Mouse (Mus musculus) liver, adult 2 months (tissue): ENCODE results near the gene Trpm8. TPM values are rescaled to one million over a fixed set of nuclear protein-coding genes. Genes with fewer than 3 reads are reported as not detected.

Experiments
- DNase-seq: peaks from one replicate; pipeline ENCODE4 v3.0.0-alpha.2; 2011; ENCODE audit warnings: low read depth, low spot score; ENCODE audit errors: extremely low read depth
- H3K27ac ChIP-seq: fragments of 200-500 bp; replicated peaks from 2 replicates; pipeline ENCODE4 v1.5.1; 2012; ENCODE audit warnings: low read depth, mild to moderate bottlenecking, control low read depth, inconsistent platforms, low read length; ENCODE audit not compliant: insufficient read depth
- H3K27me3 ChIP-seq: fragments of 200-500 bp; 2 replicates; pipeline ENCODE4 v1.6.1; 2012; ENCODE audit warnings: mild to moderate bottlenecking, moderate library complexity, low read length, inconsistent platforms; ENCODE audit not compliant: control insufficient read depth, insufficient read depth
- H3K36me3 ChIP-seq: fragments of 200-500 bp; 2 replicates; pipeline ENCODE4 v1.6.1; 2012; ENCODE audit warnings: low read length, inconsistent platforms; ENCODE audit not compliant: control insufficient read depth, insufficient read depth
- H3K4me1 ChIP-seq: fragments of 200-500 bp; 2 replicates; pipeline ENCODE4 v1.6.1; 2011; ENCODE audit warnings: low read length; ENCODE audit not compliant: control insufficient read depth, insufficient read depth
- H3K4me3 ChIP-seq: fragments of 200-500 bp; 2 replicates; pipeline ENCODE4 v1.5.1; 2011; ENCODE audit warnings: low read depth, mild to moderate bottlenecking, control low read depth, low read length, moderate library complexity; ENCODE audit not compliant: insufficient read depth
- H3K79me2 ChIP-seq: fragments of 200-500 bp; 2 replicates; pipeline ENCODE4 v1.6.1; 2012; ENCODE audit warnings: inconsistent platforms, mild to moderate bottlenecking, low read length, moderate library complexity; ENCODE audit not compliant: control insufficient read depth, insufficient read depth
- H3K9ac ChIP-seq: fragments of 200-500 bp; 2 replicates; pipeline ENCODE4 v1.6.1; 2012; ENCODE audit warnings: low read depth, mild to moderate bottlenecking, control low read depth, inconsistent platforms, low read length
- CTCF ChIP-seq: fragments of 200-500 bp; IDR thresholded peaks from 2 replicates; pipeline ENCODE4 v1.5.1; 2011; ENCODE audit warnings: low read depth, low read length, control low read depth
- POLR2A ChIP-seq: fragments of 200-500 bp; IDR thresholded peaks from 2 replicates; pipeline ENCODE4 v1.6.1; 2011; ENCODE audit warnings: low read length, control low read depth; ENCODE audit not compliant: insufficient read depth; ENCODE audit errors: extremely low read depth
- WGBS: fragments of 180-500 bp; shearing (Covaris S2); methylation state at CpG from one replicate; pipeline ENCODE4 v1.1.7; 2018; 5-methylcytosine and 5-hydroxymethylcytosine counted together
- polyA plus RNA-seq: library from polyadenylated mRNA; depleted of rRNA; stranded (reverse); fragments of >200 nt; gene quantifications from 2 replicates; pipeline ENCODE4 v1.2.3, GENCODE M21; 2012
- total RNA-seq: library from RNA; depleted of rRNA; stranded (reverse); fragments of >200 nt; gene quantifications from 2 replicates; pipeline ENCODE4 v1.2.3, GENCODE M21; 2014

Trpm8 gene
- total and polyA plus RNA-seq, 2 experiments, result under 0.01 to 0.01 TPM

DNA sequence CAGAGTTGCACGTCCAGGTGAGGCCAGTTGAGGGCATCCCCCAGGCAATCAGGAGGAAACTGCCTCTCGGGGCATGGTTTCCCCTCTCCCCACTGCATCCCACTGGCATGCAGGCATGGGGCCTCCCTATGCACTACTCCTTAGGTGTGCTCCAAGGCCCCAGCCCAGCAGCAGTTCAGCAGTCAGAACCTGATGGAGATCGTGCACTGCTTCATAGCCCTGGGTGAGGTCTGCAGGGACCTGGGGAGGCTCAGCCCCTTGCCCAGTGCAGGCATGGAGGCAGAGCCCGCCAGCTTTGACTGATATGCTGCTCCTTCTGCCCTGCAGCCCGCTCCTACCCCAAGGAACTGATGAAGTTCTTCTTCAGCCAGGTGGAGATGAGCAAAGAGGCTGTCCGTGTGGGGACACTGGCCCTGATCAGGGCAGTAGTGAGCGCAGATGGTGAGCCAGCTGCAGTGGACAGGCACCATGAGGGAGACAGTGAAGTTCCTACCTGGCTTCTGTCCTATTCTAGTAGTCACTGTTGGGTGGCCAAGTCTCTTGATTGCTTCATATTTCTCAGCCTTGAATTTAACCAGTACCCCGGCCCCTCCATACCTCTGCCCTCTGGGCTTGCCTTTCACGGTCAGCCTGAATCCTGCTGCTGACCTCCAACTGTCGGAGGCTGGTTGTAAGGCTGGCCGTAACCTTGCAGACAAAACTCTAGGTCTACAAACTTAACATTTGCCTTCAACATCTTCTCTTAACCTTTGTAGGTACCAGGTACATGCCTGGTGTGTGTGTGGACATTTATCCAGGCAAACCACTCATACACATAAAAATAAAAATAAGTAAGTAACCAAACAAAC is 42.2 kb upstream of the Trpm8 start:
- H3K36me3 ChIP-seq, result no peaks in the 10 kb centered on the region
- H3K9ac ChIP-seq, result no peak overlapping the region
- 66% methylated on average over 11 of the region's 11 CpGs for WGBS
- no peak for TF ChIP-seq POLR2A
- TF ChIP-seq CTCF, result no peak
- no peak for DNase-seq
- H3K4me1 ChIP-seq, result no peaks in the 10 kb centered on the region
- no peak overlapping the region for H3K27ac ChIP-seq
- H3K27me3 ChIP-seq, result no peaks in the 10 kb centered on the region
- no peaks in the 10 kb centered on the region for H3K79me2 ChIP-seq
- no peak overlapping the region for H3K4me3 ChIP-seq

DNA sequence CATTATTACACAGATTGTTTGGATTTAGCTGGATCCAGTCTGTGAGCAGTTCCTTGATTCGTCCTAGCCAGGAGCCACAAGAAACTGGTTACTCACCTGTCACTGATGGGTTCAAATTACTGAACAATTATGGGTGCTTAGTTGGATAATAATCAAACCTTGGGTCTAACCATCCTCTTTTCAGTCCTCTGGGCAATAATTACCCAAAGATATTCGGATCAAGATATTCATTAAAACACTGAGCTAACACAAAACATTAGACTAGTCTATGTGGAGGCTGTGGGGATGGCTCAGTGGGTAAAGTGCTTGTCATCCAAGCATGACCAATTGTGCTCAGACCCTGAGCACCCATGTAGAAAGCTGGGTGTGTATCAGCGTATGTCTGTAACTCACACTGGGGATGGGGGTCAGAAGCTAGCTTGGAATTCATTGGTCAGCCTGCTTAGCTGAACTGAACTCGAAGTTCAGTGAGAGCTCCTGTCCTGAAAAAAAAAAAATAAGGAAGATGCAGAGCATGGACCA is 41.5 kb upstream of the Trpm8 start:
- Histone ChIP-seq H3K27me3 (no peaks in the 10 kb centered on the region), H3K27ac (no peak overlapping the region), H3K9ac (no peak overlapping the region), H3K79me2 (no peaks in the 10 kb centered on the region), H3K36me3 (no peaks in the 10 kb centered on the region), H3K4me1 (no peaks in the 10 kb centered on the region), H3K4me3 (no peak overlapping the region)
- TF ChIP-seq CTCF (no peak), POLR2A (no peak)
- no peak for DNase-seq
- 59% methylated on average over 4 of the region's 4 CpGs for whole genome bisulfite sequencing

DNA sequence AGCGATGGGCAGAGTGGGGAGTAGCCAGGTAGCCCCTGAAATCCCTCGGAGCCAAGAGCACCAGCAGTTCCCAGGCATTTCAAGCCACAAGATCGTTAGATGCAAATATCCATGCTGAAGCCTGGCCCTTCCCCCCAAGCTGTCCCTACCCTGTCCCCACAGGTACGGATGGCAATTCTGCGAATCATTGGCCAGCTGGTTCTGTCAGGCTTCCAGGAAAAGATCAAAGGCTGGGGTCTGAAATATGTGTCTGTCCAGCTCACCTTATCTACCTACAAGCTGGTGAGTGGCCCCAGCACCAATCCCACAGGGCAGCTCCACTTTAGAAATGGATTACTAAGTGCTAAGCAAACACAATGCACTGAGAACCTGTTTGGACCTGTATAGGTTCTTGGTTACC is 40.1 kb upstream of the Trpm8 start:
- TF ChIP-seq CTCF (no peak), POLR2A (no peak)
- 56% methylated on average over 5 of the region's 5 CpGs for WGBS
- Histone ChIP-seq H3K9ac (no peak overlapping the region), H3K27me3 (no peaks in the 10 kb centered on the region), H3K36me3 (no peaks in the 10 kb centered on the region), H3K27ac (no peak overlapping the region), H3K4me3 (no peak overlapping the region), H3K4me1 (no peaks in the 10 kb centered on the region), H3K79me2 (no peaks in the 10 kb centered on the region)
- no peak for DNase-seq

DNA sequence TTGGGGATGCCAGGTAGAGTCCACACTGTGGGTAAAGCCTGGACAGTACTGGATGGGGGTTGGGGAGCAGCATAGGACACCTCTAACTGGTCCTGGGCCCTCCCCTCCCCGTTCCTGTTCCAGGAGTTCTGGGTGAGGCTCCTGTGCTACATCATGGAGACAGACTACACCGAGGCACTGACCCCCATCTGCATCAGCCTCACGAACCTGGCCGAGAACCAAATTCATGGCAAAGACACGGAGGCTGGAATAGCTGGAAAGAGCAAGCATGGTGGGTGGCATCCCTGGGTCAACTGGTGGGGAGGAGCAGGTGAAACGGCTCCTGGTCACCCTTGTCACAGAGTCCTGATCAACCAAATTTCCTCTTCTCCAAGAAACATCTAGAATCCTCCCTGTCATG is 38.7 kb upstream of the Trpm8 start:
- Histone ChIP-seq H3K9ac (no peak overlapping the region), H3K27ac (no peak overlapping the region), H3K36me3 (no peaks in the 10 kb centered on the region), H3K79me2 (no peaks in the 10 kb centered on the region), H3K4me1 (no peaks in the 10 kb centered on the region), H3K27me3 (no peaks in the 10 kb centered on the region), H3K4me3 (no peak overlapping the region)
- TF ChIP-seq POLR2A (no peak), CTCF (no peak)
- no peak for DNase-seq
- WGBS, result 80% methylated on average over 6 of the region's 6 CpGs

DNA sequence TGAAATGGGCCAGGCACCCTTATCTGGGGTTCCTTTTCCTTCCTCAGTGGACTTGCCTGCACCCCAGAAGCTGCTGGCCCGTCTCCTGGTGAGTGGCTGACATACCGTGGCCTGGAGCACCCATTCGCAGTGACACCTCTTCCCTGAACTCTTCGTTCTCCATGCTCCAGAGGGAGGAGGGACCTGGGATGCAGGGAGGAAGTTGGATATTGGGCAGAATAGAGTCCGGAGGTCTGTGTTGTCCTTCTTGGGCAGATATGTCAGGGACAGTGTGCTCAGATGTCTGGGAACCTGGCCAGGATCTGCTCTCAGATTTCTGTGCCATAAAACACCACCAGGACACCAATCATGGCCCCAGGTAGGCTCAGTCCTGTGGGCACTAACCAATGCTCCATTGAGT is 37.4 kb upstream of the Trpm8 start:
- Histone ChIP-seq H3K4me3 (no peak overlapping the region), H3K4me1 (no peaks in the 10 kb centered on the region), H3K79me2 (no peaks in the 10 kb centered on the region), H3K9ac (no peak overlapping the region), H3K27ac (no peak overlapping the region), H3K36me3 (no peaks in the 10 kb centered on the region), H3K27me3 (no peaks in the 10 kb centered on the region)
- DNase-seq, result no peak
- TF ChIP-seq CTCF (no peak), POLR2A (no peak)
- WGBS, result 71% methylated on average over 5 of the region's 5 CpGs

DNA sequence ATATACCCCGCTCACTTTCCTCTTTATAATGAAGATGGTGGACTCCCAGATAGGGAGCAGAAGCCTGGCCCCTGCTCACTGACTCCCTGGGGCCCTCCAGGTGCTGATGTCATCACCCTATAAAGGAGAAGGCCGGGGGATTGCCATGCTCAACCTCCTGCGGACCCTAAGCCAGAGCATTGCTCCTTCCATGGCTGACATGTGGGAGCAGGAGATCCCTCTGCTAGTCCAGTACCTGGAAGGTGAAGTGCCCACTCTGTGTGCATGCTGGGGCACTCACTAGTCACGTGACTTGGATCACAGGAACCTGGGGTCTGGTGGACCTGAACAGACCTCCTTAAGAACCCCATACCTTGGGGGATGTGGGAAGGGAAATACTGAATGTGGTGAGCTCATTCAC is 36.9 kb upstream of the Trpm8 start:
- WGBS, result 75% methylated on average over 4 of the region's 4 CpGs
- Histone ChIP-seq H3K27ac (no peak overlapping the region), H3K79me2 (no peaks in the 10 kb centered on the region), H3K4me1 (no peaks in the 10 kb centered on the region), H3K36me3 (no peaks in the 10 kb centered on the region), H3K27me3 (no peaks in the 10 kb centered on the region), H3K4me3 (no peak overlapping the region), H3K9ac (no peak overlapping the region)
- TF ChIP-seq CTCF (no peak), POLR2A (no peak)
- DNase-seq, result no peak
